Mouse (Mus musculus): ENCODE results near the gene Csf1. TPM values are rescaled to one million over a fixed set of nuclear protein-coding genes. Genes with fewer than 3 reads are reported as not detected.

The Csf1 gene
- total RNA-seq, 1 experiment: 34.0 TPM

GRCm38 (mm10) chr3:107694256-107694900, 65.9 kb downstream of the Csf1 start:
- in situ Hi-C loops (cut with MboI; ENCODE audit: low sequenced_read_pairs in 2 of 2, unreplicated experiment in 2 of 2): loop anchor here in 1 of 2 experiments (10.0 kb wide), 1 partner anchor 170 kb away; no protein-coding TSS in a partner anchor
- H3K4me3 ChIP-seq (ENCODE audit: insufficient read depth in 1 of 2, low read depth in 1 of 2, low read length in 2 of 2, poor library complexity in 1 of 2, severe bottlenecking in 1 of 2): no peak overlapping the region

More at GRCm38 (mm10) chr3:107694256-107694900, 65.9 kb downstream of the Csf1 start:
- Histone ChIP-seq H3K9ac (ENCODE audit: insufficient read depth, low read depth, low read length, poor library complexity, severe bottlenecking) (no peak overlapping the region), H3K4me1 (ENCODE audit: control insufficient read depth in 2 of 2, insufficient read depth in 2 of 2, low read length in 2 of 2, poor library complexity in 1 of 2) (peaks cover 0 to 3% of the 10 kb centered on the region in 2 experiments; a peak in 2 of 4 replicates), H3K36me3 (ENCODE audit: control insufficient read depth, insufficient read depth, low read length, poor library complexity, severe bottlenecking) (no peaks in the 10 kb centered on the region), H3K27ac (ENCODE audit: insufficient read depth, low read depth, low read length, poor library complexity, severe bottlenecking) (no peak overlapping the region), H3K9me3 (ENCODE audit: control insufficient read depth, insufficient read depth, low read depth, low read length) (no peaks in the 10 kb centered on the region)
- TF ChIP-seq CHD2 (IDR thresholded peaks at IDR 0.05; ENCODE audit: low read depth, low read length) (no peak), MAFK (IDR thresholded peaks at IDR 0.05; ENCODE audit: insufficient read depth, low read depth, low read length) (no peak), ZC3H11A (IDR thresholded peaks at IDR 0.05; ENCODE audit: borderline replicate concordance, low read depth, low read length) (no peak), ZNF384 (IDR thresholded peaks at IDR 0.05; ENCODE audit: low read depth, low read length) (no peak), HCFC1 (IDR thresholded peaks at IDR 0.05; ENCODE audit: borderline replicate concordance, insufficient read depth, low read length) (no peak)
- no peak for DNase-seq (ENCODE audit: low read depth, low spot score)

Other genes with a start within 250 kb of the Csf1 start
- gene Slc6a17, start 242.5 kb downstream of the Csf1 start, total RNA-seq (2012; rRNA removed): 0.11 and 0.49 TPM in 2 replicates
- not detected in 2 replicates for gene Ubl4b, start 205.4 kb downstream of the Csf1 start, total RNA-seq (2012; rRNA removed)
- 0.21 and 0.85 TPM in 2 replicates for gene Alx3, start 165.4 kb downstream of the Csf1 start, total RNA-seq (2012; rRNA removed)
- not detected in 2 replicates for gene Gm10961, start 129.1 kb downstream of the Csf1 start, total RNA-seq (2012; rRNA removed)
- gene Strip1, start 128.8 kb downstream of the Csf1 start, total RNA-seq (2012; rRNA removed): 48.9 and 65.4 TPM in 2 replicates
- gene Ahcyl1, start 63.9 kb downstream of the Csf1 start, total RNA-seq (2012; rRNA removed): 25.4 and 38.2 TPM in 2 replicates
- gene Eps8l3, start 116.8 kb upstream of the Csf1 start, total RNA-seq (2012; rRNA removed): not detected in 2 replicates
- gene Gstm5, start 135.4 kb upstream of the Csf1 start, total RNA-seq (2012; rRNA removed): 12.2 and 20.7 TPM in 2 replicates
- gene Gstm7, start 171.3 kb upstream of the Csf1 start, total RNA-seq (2012; rRNA removed): 1.2 and 1.6 TPM in 2 replicates
- gene Gstm6, start 183.3 kb upstream of the Csf1 start, total RNA-seq (2012; rRNA removed): 0.98 and 1.3 TPM in 2 replicates
- 0.74 TPM in 1 of 2 replicates, not detected in the other for gene Gstm3, start 208.8 kb upstream of the Csf1 start, total RNA-seq (2012; rRNA removed)
- gene Gstm2, start 226.0 kb upstream of the Csf1 start, total RNA-seq (2012; rRNA removed): 9.1 and 11.6 TPM in 2 replicates